Mouse (Mus musculus) hindbrain, embryonic 10.5 days (tissue): ENCODE measurements at regions not wholly inside any gene's neighbourhood (a gene's known extent, or its start where the extent isn't known, plus 50 kb on each side); places are given as distances from the start of the nearest gene placed in this dataset.
A peak's percentile ranks its signal among the peaks of the same experiment; 100 is the strongest.

ENCODE experiments used
- DNase-seq: peaks from one replicate; pipeline ENCODE4 v3.0.0-alpha.2; 2017; ENCODE audit warnings: low spot score
- H3K27ac ChIP-seq: fragments of 300-500 bp; sonication (generic); 2 replicates; pipeline ENCODE4 v1.5.1; 2016; ENCODE audit warnings: mild to moderate bottlenecking, moderate library complexity
- H3K27me3 ChIP-seq: fragments of 300-500 bp; sonication (generic); 2 replicates; pipeline ENCODE4 v1.6.1; 2016; ENCODE audit warnings: mild to moderate bottlenecking; ENCODE audit not compliant: poor library complexity, insufficient read depth, severe bottlenecking
- H3K36me3 ChIP-seq: fragments of 300-500 bp; sonication (generic); 2 replicates; pipeline ENCODE4 v1.6.1; 2016; ENCODE audit warnings: mild to moderate bottlenecking, moderate library complexity
- H3K4me1 ChIP-seq: fragments of 300-500 bp; sonication (generic); replicated peaks from 2 replicates; pipeline ENCODE4 v1.6.1; 2016; ENCODE audit warnings: mild to moderate bottlenecking
- H3K4me3 ChIP-seq: fragments of 300-500 bp; sonication (generic); 2 replicates; pipeline ENCODE4 v1.5.1; 2016; ENCODE audit warnings: mild to moderate bottlenecking, moderate library complexity
- H3K9me3 ChIP-seq: fragments of 300-500 bp; sonication (generic); 2 replicates; pipeline ENCODE4 v1.6.1; 2016; ENCODE audit warnings: mild to moderate bottlenecking, moderate library complexity
- WGBS: fragments of 180-500 bp; shearing (Covaris S2); methylation state at CpG from one replicate; pipeline ENCODE4 v1.1.7; 2016; 5-methylcytosine and 5-hydroxymethylcytosine counted together

GRCm38 (mm10) chr3:136611682-136612081, 58.2 kb upstream of the Ppp3ca start:
- Histone ChIP-seq H3K4me3 (no peak overlapping the region), H3K27ac (no peak overlapping the region), H3K9me3 (no peaks in the 10 kb centered on the region), H3K27me3 (no peaks in the 10 kb centered on the region), H3K4me1 (peaks cover 7% of the 10 kb centered on the region; the same call in 1 of the 2 replicates), H3K36me3 (no peaks in the 10 kb centered on the region)
- DNase-seq: no peak
- 89% methylated on average over 4 of the region's 4 CpGs for WGBS

- Histone ChIP-seq H3K27ac (no peak overlapping the region), H3K9me3 (no peaks in the 10 kb centered on the region), H3K4me3 (no peak overlapping the region), H3K27me3 (no peaks in the 10 kb centered on the region), H3K4me1 (peaks cover 7% of the 10 kb centered on the region; the same call in 1 of the 2 replicates), H3K36me3 (no peaks in the 10 kb centered on the region)
- WGBS: 83% methylated on average over 5 of the region's 5 CpGs
- no peak for DNase-seq
Observed at GRCm38 (mm10) chr3:136610556-136610924, 59.4 kb upstream of the Ppp3ca start.

- no peaks in the 10 kb centered on the region for H3K9me3 ChIP-seq
- 58% methylated on average over 6 of the region's 6 CpGs for WGBS
- H3K4me1 ChIP-seq: peaks cover 7% of the 10 kb centered on the region; the same call in 1 of the 2 replicates
- H3K4me3 ChIP-seq: no peak overlapping the region
- no peaks in the 10 kb centered on the region for H3K27me3 ChIP-seq
- no peak overlapping the region for H3K27ac ChIP-seq
- no peaks in the 10 kb centered on the region for H3K36me3 ChIP-seq
- peak; percentile 12 for DNase-seq
Observed at GRCm38 (mm10) chr3:136609855-136610555, 59.9 kb upstream of the Ppp3ca start.

GRCm38 (mm10) chr3:136601706-136602105, 68.2 kb upstream of the Ppp3ca start:
- no peak for DNase-seq
- WGBS: 82% methylated on average over 1 of the region's 1 CpGs
- no peak overlapping the region for H3K27ac ChIP-seq
- no peak overlapping the region for H3K4me3 ChIP-seq
- H3K9me3 ChIP-seq: no peaks in the 10 kb centered on the region
- no peaks in the 10 kb centered on the region for H3K4me1 ChIP-seq
- no peaks in the 10 kb centered on the region for H3K36me3 ChIP-seq
- H3K27me3 ChIP-seq: no peaks in the 10 kb centered on the region

- Histone ChIP-seq H3K27me3 (no peaks in the 10 kb centered on the region), H3K27ac (no peak overlapping the region), H3K4me3 (no peak overlapping the region), H3K4me1 (no peaks in the 10 kb centered on the region), H3K9me3 (no peaks in the 10 kb centered on the region), H3K36me3 (no peaks in the 10 kb centered on the region)
- 95% methylated on average over 1 of the region's 1 CpGs for WGBS
- no peak for DNase-seq
Observed at GRCm38 (mm10) chr3:136583937-136584336, 86.0 kb upstream of the Ppp3ca start.

GRCm38 (mm10) chr3:136578016-136578415, 91.9 kb upstream of the Ppp3ca start:
- no peak for DNase-seq
- 82% methylated on average over 3 of the region's 3 CpGs for WGBS
- H3K36me3 ChIP-seq: no peaks in the 10 kb centered on the region

GRCm38 (mm10) chr3:136570517-136570916, 99.4 kb upstream of the Ppp3ca start:
- H3K4me1 ChIP-seq: no peaks in the 10 kb centered on the region
- no peaks in the 10 kb centered on the region for H3K27me3 ChIP-seq
- H3K4me3 ChIP-seq: no peak overlapping the region
- H3K27ac ChIP-seq: no peak overlapping the region
- H3K9me3 ChIP-seq: no peaks in the 10 kb centered on the region
- no peaks in the 10 kb centered on the region for H3K36me3 ChIP-seq
- no peak for DNase-seq
- WGBS: 63% methylated on average over 1 of the region's 1 CpGs

More at GRCm38 (mm10) chr3:136578016-136578415, 91.9 kb upstream of the Ppp3ca start:
- H3K4me3 ChIP-seq: no peak overlapping the region
- H3K9me3 ChIP-seq: no peaks in the 10 kb centered on the region
- H3K4me1 ChIP-seq: no peaks in the 10 kb centered on the region
- no peaks in the 10 kb centered on the region for H3K27me3 ChIP-seq
- H3K27ac ChIP-seq: no peak overlapping the region

- H3K9me3 ChIP-seq: no peaks in the 10 kb centered on the region
- no peaks in the 10 kb centered on the region for H3K36me3 ChIP-seq
- no peaks in the 10 kb centered on the region for H3K4me1 ChIP-seq
- no peak overlapping the region for H3K27ac ChIP-seq
- no peak overlapping the region for H3K4me3 ChIP-seq
- no peaks in the 10 kb centered on the region for H3K27me3 ChIP-seq
- no peak for DNase-seq
- 95% methylated on average over 2 of the region's 2 CpGs for WGBS
Observed at GRCm38 (mm10) chr3:136556488-136556887, 113.4 kb upstream of the Ppp3ca start.

GRCm38 (mm10) chr3:136549471-136549870, 120.5 kb upstream of the Ppp3ca start:
- WGBS: 84% methylated on average over 1 of the region's 1 CpGs
- Histone ChIP-seq H3K27ac (no peak overlapping the region), H3K4me1 (no peaks in the 10 kb centered on the region), H3K9me3 (no peaks in the 10 kb centered on the region), H3K27me3 (no peaks in the 10 kb centered on the region), H3K4me3 (no peak overlapping the region), H3K36me3 (no peaks in the 10 kb centered on the region)
- DNase-seq: no peak

- DNase-seq: no peak
- Histone ChIP-seq H3K27me3 (no peaks in the 10 kb centered on the region), H3K36me3 (no peaks in the 10 kb centered on the region), H3K27ac (no peak overlapping the region), H3K4me1 (no peaks in the 10 kb centered on the region), H3K9me3 (no peaks in the 10 kb centered on the region), H3K4me3 (no peak overlapping the region)
- WGBS: 87% methylated on average over 1 of the region's 1 CpGs
Observed at GRCm38 (mm10) chr3:136531604-136532003, 138.3 kb upstream of the Ppp3ca start.

GRCm38 (mm10) chr3:136508575-136508974, 161.3 kb upstream of the Ppp3ca start:
- Histone ChIP-seq H3K36me3 (no peaks in the 10 kb centered on the region), H3K27me3 (no peaks in the 10 kb centered on the region), H3K4me3 (no peak overlapping the region), H3K4me1 (no peaks in the 10 kb centered on the region), H3K27ac (no peak overlapping the region), H3K9me3 (no peaks in the 10 kb centered on the region)
- DNase-seq: no peak
- 87% methylated on average over 2 of the region's 2 CpGs for WGBS

- Histone ChIP-seq H3K36me3 (no peaks in the 10 kb centered on the region), H3K9me3 (no peaks in the 10 kb centered on the region), H3K4me1 (no peaks in the 10 kb centered on the region), H3K27me3 (no peaks in the 10 kb centered on the region), H3K27ac (no peak overlapping the region), H3K4me3 (no peak overlapping the region)
- WGBS: 77% methylated on average over 7 of the region's 7 CpGs
- DNase-seq: no peak
Observed at GRCm38 (mm10) chr3:136507070-136507469, 162.9 kb upstream of the Ppp3ca start.

- H3K4me1 ChIP-seq: no peaks in the 10 kb centered on the region
- DNase-seq: no peak
- no peak overlapping the region for H3K4me3 ChIP-seq
- H3K36me3 ChIP-seq: no peaks in the 10 kb centered on the region
- H3K9me3 ChIP-seq: no peaks in the 10 kb centered on the region
- H3K27ac ChIP-seq: no peak overlapping the region
- H3K27me3 ChIP-seq: no peaks in the 10 kb centered on the region
Observed at GRCm38 (mm10) chr3:136494831-136495230, 169.0 kb upstream of the Bank1 start.

- H3K4me1 ChIP-seq: no peaks in the 10 kb centered on the region
- H3K27ac ChIP-seq: no peak overlapping the region
- 83% methylated on average over 2 of the region's 2 CpGs for WGBS
- no peak for DNase-seq
- H3K27me3 ChIP-seq: no peaks in the 10 kb centered on the region
- H3K9me3 ChIP-seq: no peaks in the 10 kb centered on the region
- H3K4me3 ChIP-seq: no peak overlapping the region
- H3K36me3 ChIP-seq: no peaks in the 10 kb centered on the region
Observed at GRCm38 (mm10) chr3:136491683-136492082, 165.8 kb upstream of the Bank1 start.
